Mouse (Mus musculus) C2C12 (cell line): ENCODE measurements around the gene Ap5s1.

Experiments used
- CTCF ChIP-seq: IDR thresholded peaks from one replicate; pipeline ENCODE4 v1.5.1; 2011; ENCODE audit not compliant: control insufficient read depth, insufficient read depth, insufficient read length
- MAX ChIP-seq: IDR thresholded peaks from one replicate; pipeline ENCODE4 v1.6.1; 2011; ENCODE audit warnings: mild to moderate bottlenecking, control low read depth
- MYOD1 ChIP-seq: IDR thresholded peaks from one replicate; pipeline ENCODE4 v1.6.1; 2011; ENCODE audit warnings: low read depth; ENCODE audit not compliant: control insufficient read depth, insufficient read length
- USF1 ChIP-seq: IDR thresholded peaks from one replicate; pipeline ENCODE4 v1.6.1; 2011; ENCODE audit warnings: low read depth, mild to moderate bottlenecking, control low read depth, moderate library complexity

- TF ChIP-seq CTCF (no peak), USF1 (no peak), MAX (no peak), MYOD1 (no peak)
Observed at GRCm38 (mm10) chr2:131232558-131232957, 25.7 kb downstream of the Ap5s1 start.
